Mouse (Mus musculus) hematopoietic stem cell, adult 5-6 weeks (primary cell): ENCODE data around the gene Kif27. TPM values are rescaled to one million over a fixed set of nuclear protein-coding genes. Genes with fewer than 3 reads are reported as not detected.

Experiments
- ATAC-seq, 2 experiments: fragments of 125-278 bp in 1 of 2; replicated peaks in 1 of 2; 2 replicates each; pipeline ENCODE4 v1.8.0; 2016 to 2017; ENCODE audit warnings: inconsistent platforms in 2 of 2, mild to moderate bottlenecking in 2 of 2, moderate number of reproducible peaks in 2 of 2, low read depth in 1 of 2, moderate TSS enrichment in 1 of 2; ENCODE audit not compliant: low FRiP score in 2 of 2, poor library complexity in 2 of 2, severe bottlenecking in 2 of 2, insufficient read depth in 1 of 2, low TSS enrichment in 1 of 2
- total RNA-seq: library from RNA; stranded (forward); fragments of 172-1452, 232-1000 nt; gene quantifications from 2 replicates; pipeline ENCODE4 v1.2.3, GENCODE M21; 2017

Kif27 gene
- total RNA-seq, 1 experiment from 2014 or later = not detected

DNA sequence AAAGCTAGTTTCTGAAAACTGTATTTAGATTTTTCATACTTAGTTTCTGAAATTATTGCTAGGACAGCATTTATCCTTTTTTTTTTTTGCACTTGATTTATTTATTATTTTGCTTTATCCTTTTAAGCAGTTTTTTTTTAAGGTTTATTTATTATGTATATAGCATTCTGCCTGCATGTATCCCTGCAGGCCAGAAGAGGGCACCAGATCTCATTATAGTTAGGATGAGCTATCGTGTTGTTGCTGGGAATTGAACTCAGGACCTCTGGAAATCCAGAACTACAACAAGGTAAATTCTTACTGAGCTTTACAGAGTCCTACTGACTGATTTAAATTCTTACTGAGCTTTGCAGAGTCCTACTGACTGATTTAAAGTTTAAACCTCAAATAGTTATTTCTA is 105.7 kb downstream of the Kif27 start:
- no peak for ATAC-seq

GRCm38 (mm10) chr13:58248957-58249356 is 110.0 kb downstream of the Kif27 start:
- ATAC-seq = no peak

Other genes with a start within 250 kb of the Kif27 start
- gene Klhl3, start 245.5 kb downstream of the Kif27 start, total RNA-seq = 5.9 and 8.2 TPM in 2 replicates
- gene Hnrnpa0, start 230.6 kb downstream of the Kif27 start, total RNA-seq = 80.9 and 118 TPM in 2 replicates
- gene Idnk, start 201.5 kb downstream of the Kif27 start, total RNA-seq = 28.0 and 47.5 TPM in 2 replicates
- gene Ubqln1, start 143.5 kb downstream of the Kif27 start, total RNA-seq = 64.4 and 66.5 TPM in 2 replicates
- gene Gkap1, start 83.4 kb downstream of the Kif27 start, total RNA-seq = 44.8 and 48.2 TPM in 2 replicates
- 9.5 and 11.1 TPM in 2 replicates for gene 2210016F16Rik, start 26.1 kb upstream of the Kif27 start, total RNA-seq
- gene Rmi1, start 43.1 kb upstream of the Kif27 start, total RNA-seq = 27.6 and 30.9 TPM in 2 replicates
- 2,345 and 2,750 TPM in 2 replicates for gene Hnrnpk, start 44.2 kb upstream of the Kif27 start, total RNA-seq